Mouse (Mus musculus) fat pad, adult 2 months (tissue): Measurements from ENCODE around the gene Vmn1r78.
"Not testable (repeated sequence)": the region's sequence is repeated elsewhere in the genome, so short reads cannot be mapped to it uniquely, and the experiment has no call there.

Source experiments
- DNase-seq: peaks from one replicate; pipeline ENCODE4 v3.0.0-alpha.2; 2011; ENCODE audit warnings: low read depth, low spot score; ENCODE audit errors: extremely low read depth

Vmn1r78 gene

GRCm38 (mm10) chr7:12149957-12150356, at the start of gene Vmn1r78:
Gene Vmn1r78 (plus strand): TSS chr7:12150257.
- no peak for DNase-seq

- not testable (repeated sequence) for DNase-seq
These were observed 6.4 kb downstream of the Vmn1r78 start for GRCm38 (mm10) chr7:12156463-12156862.

DNA sequence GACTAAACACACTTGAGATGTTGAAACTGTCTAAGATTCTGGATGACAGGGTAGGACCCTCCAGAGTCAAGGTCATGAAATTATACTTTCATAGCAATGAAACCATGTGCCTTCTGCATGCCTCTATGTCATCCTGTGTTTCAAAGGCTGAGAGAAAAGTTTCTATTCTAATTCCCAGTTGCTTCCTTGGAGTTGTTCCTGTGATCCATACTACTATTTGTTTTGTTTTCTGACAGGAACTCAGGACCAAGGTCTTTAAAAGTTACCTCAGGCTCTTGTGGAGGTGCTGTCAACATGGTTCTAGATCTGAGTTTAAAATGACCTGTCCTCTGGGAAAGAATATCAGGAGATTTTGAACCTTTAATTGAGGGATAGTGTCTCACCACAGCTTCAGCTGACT, 20.9 kb downstream of the Vmn1r78 start, which contains the start of gene Vmn1r79:
Gene Vmn1r79, plus strand, starts transcription at position 301 of the 400 bp plus-strand sequence.
- DNase-seq: not testable (repeated sequence)

DNA sequence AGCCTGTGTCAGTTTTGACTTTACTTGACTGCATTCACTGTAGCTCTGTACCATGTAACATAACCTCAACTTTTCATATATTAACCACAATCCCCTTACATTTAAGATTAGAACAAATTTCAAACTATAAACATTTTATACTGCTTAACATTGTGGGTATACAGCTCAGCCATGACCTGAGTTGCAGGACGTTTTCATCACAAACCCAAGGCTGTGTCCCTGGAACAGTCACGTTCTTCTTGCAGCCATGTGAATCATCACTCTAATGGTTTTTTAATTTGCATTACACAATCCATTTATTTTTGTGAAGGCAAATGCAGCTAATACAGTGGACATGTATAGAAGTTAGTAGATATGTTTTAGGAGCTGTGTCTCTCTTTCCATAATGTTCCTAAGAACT, 22.9 kb downstream of the Vmn1r78 start:
- DNase-seq: not testable (repeated sequence)

- DNase-seq: no peak
These were observed 38.9 kb downstream of the Vmn1r78 start, which contains the start of gene Vmn1r80 for GRCm38 (mm10) chr7:12188986-12189385. Gene Vmn1r80 (plus strand): TSS chr7:12189286.

- no peak for DNase-seq
These were observed 54.1 kb downstream of the Vmn1r78 start for GRCm38 (mm10) chr7:12204141-12204540.
